Mouse (Mus musculus) CH12.LX (cell line): ENCODE measurements around the gene Sugp1. TPM values are rescaled to one million over a fixed set of nuclear protein-coding genes. Genes with fewer than 3 reads are reported as not detected.

ENCODE experiments used
- DNase-seq: peaks from one replicate; pipeline ENCODE4 v3.0.0-alpha.2; 2013; ENCODE audit errors: extremely low read depth
- H3K27ac ChIP-seq: 2 replicates; pipeline ENCODE4 v1.5.1; 2012; ENCODE audit warnings: low read depth, mild to moderate bottlenecking, control low read depth, moderate library complexity; ENCODE audit not compliant: insufficient read depth
- H3K27me3 ChIP-seq: replicated peaks from 2 replicates; pipeline ENCODE3; 2012; ENCODE audit warnings: inconsistent platforms
- H3K36me3 ChIP-seq, 2 experiments: replicated peaks in 1 of 2; 2 replicates each; pipeline versions ENCODE3 to v1.6.1; 2012; ENCODE audit warnings: inconsistent platforms in 1 of 2, low read length in 1 of 2, mild to moderate bottlenecking in 1 of 2, mixed read lengths in 1 of 2, moderate library complexity in 1 of 2; ENCODE audit not compliant: control insufficient read depth in 1 of 2, insufficient read depth in 1 of 2
- H3K4me1 ChIP-seq, 2 experiments: 2 replicates each; pipeline ENCODE4 v1.6.1; 2012; ENCODE audit warnings: inconsistent platforms in 1 of 2, moderate library complexity in 1 of 2; ENCODE audit not compliant: insufficient read depth in 2 of 2, control insufficient read depth in 1 of 2
- H3K4me2 ChIP-seq: 2 replicates; pipeline ENCODE4 v1.6.1; 2012; ENCODE audit warnings: low read depth, mild to moderate bottlenecking, control low read depth; ENCODE audit not compliant: poor library complexity, insufficient read depth, severe bottlenecking
- H3K4me3 ChIP-seq, 3 experiments: fragments of 150-350 bp in 1 of 3; sonication (generic) in 1 of 3; replicated peaks in 1 of 3; 2 replicates each; pipeline versions ENCODE3 to v1.5.1; 2011 to 2012; ENCODE audit warnings: low read depth in 2 of 3, low read length in 2 of 3, mild to moderate bottlenecking in 2 of 3, moderate library complexity in 2 of 3, control low read depth in 1 of 3, improper control_type of control experiment in 1 of 3, inconsistent platforms in 1 of 3, mixed read lengths in 1 of 3; ENCODE audit not compliant: poor library complexity in 1 of 3
- H3K79me2 ChIP-seq: replicated peaks from 2 replicates; pipeline ENCODE4 v1.6.1; 2012; ENCODE audit warnings: mild to moderate bottlenecking, moderate library complexity; ENCODE audit not compliant: control insufficient read depth, poor library complexity, insufficient read depth, severe bottlenecking; ENCODE audit errors: extremely low read depth
- H3K9ac ChIP-seq: 2 replicates; pipeline ENCODE4 v1.6.1; 2012; ENCODE audit warnings: low read depth, mild to moderate bottlenecking, control low read depth, moderate library complexity; ENCODE audit not compliant: insufficient read depth
- H3K9me3 ChIP-seq: replicated peaks from 2 replicates; pipeline ENCODE3; 2012; ENCODE audit warnings: low read length, inconsistent platforms, mixed read lengths
- CHD1 ChIP-seq: IDR thresholded peaks from 2 replicates; pipeline ENCODE4 v1.6.1; 2012; ENCODE audit warnings: low read depth, low read length, improper control_type of control experiment, inconsistent platforms
- E2F4 ChIP-seq: IDR thresholded peaks from 2 replicates; pipeline ENCODE4 v1.6.1; 2011; ENCODE audit warnings: low read depth, low read length, improper control_type of control experiment; ENCODE audit not compliant: insufficient replicate concordance
- ETS1 ChIP-seq: conservative IDR thresholded peaks from 2 replicates; pipeline ENCODE4 v1.6.1; 2012; ENCODE audit warnings: low read depth, mild to moderate bottlenecking, inconsistent platforms, low read length, improper control_type of control experiment, moderate library complexity
- GABPA ChIP-seq: IDR thresholded peaks from 2 replicates; pipeline ENCODE4 v1.6.1; 2012; ENCODE audit warnings: low read depth, low read length, improper control_type of control experiment, inconsistent platforms; ENCODE audit not compliant: insufficient replicate concordance
- IRF4 ChIP-seq: IDR thresholded peaks from 2 replicates; pipeline ENCODE4 v1.6.1; 2014; ENCODE audit warnings: low read depth, mild to moderate bottlenecking, inconsistent platforms, low read length, improper control_type of control experiment
- JUN ChIP-seq: IDR thresholded peaks from 2 replicates; pipeline ENCODE4 v1.6.1; 2011; ENCODE audit warnings: low read depth, mild to moderate bottlenecking, low read length, improper control_type of control experiment, moderate library complexity; ENCODE audit not compliant: insufficient read depth
- JUND ChIP-seq: conservative IDR thresholded peaks from 2 replicates; pipeline ENCODE4 v1.6.1; 2011; ENCODE audit warnings: low read depth, low read length, improper control_type of control experiment
- KAT2A ChIP-seq: IDR thresholded peaks from 2 replicates; pipeline ENCODE4 v1.6.1; 2012; ENCODE audit warnings: low read length, improper control_type of control experiment, inconsistent platforms; ENCODE audit not compliant: insufficient replicate concordance
- MAFK ChIP-seq: IDR thresholded peaks from 2 replicates; pipeline ENCODE4 v1.6.1; 2011; ENCODE audit warnings: low read length, improper control_type of control experiment; ENCODE audit not compliant: insufficient replicate concordance
- MAX ChIP-seq: IDR thresholded peaks from 2 replicates; pipeline ENCODE4 v1.6.1; 2011; ENCODE audit warnings: low read length, improper control_type of control experiment
- NRF1 ChIP-seq: IDR thresholded peaks from 2 replicates; pipeline ENCODE4 v1.6.1; 2014; ENCODE audit warnings: low read depth, mild to moderate bottlenecking, inconsistent platforms, low read length, improper control_type of control experiment, moderate library complexity
- RAD21 ChIP-seq: IDR thresholded peaks from 2 replicates; pipeline ENCODE4 v1.6.1; 2011; ENCODE audit warnings: low read depth, mild to moderate bottlenecking, low read length, improper control_type of control experiment, moderate library complexity
- RCOR1 ChIP-seq: conservative IDR thresholded peaks from 2 replicates; pipeline ENCODE4 v1.6.1; 2012; ENCODE audit warnings: low read depth, mild to moderate bottlenecking, inconsistent platforms, low read length, improper control_type of control experiment
- SMC3 ChIP-seq: IDR thresholded peaks from 2 replicates; pipeline ENCODE4 v1.6.1; 2011; ENCODE audit warnings: low read depth, low read length, improper control_type of control experiment
- USF1 ChIP-seq: IDR thresholded peaks from 2 replicates; pipeline ENCODE4 v1.6.1; 2014; ENCODE audit warnings: low read depth, mild to moderate bottlenecking, inconsistent platforms, low read length, improper control_type of control experiment
- ZMIZ1 ChIP-seq: IDR thresholded peaks from 2 replicates; pipeline ENCODE4 v1.6.1; 2012; ENCODE audit warnings: low read depth, mild to moderate bottlenecking, inconsistent platforms, low read length, improper control_type of control experiment
- ZNF384 ChIP-seq: IDR thresholded peaks from 2 replicates; pipeline ENCODE4 v1.6.1; 2012; ENCODE audit warnings: low read depth, low read length, improper control_type of control experiment, inconsistent platforms
- dilution Hi-C: fragments of 300-500 bp; cut with MboI; formaldehyde crosslinking; loops from 2 replicates; pipeline ENCODE4 v1.14.3; 2020; ENCODE audit warnings: low sequenced_read_pairs; ENCODE audit not compliant: extremely low pct_unique_long_range_greater_than_20kb, extremely low pct_ligation_motif_present
- in situ Hi-C: fragments of 300-500 bp; cut with MboI; formaldehyde crosslinking; loops from 3 replicates; pipeline ENCODE4 v1.14.3; 2019; ENCODE audit warnings: low sequenced_read_pairs, low pct_ligation_motif_present, low pct_unique_long_range_greater_than_20kb, mixed read lengths
- polyA plus RNA-seq: library from polyadenylated mRNA; unstranded; fragments of >175 nt; gene quantifications from 2 replicates; pipeline ENCODE4 v1.2.1, GENCODE M21; 2012; ENCODE audit warnings: low read depth; ENCODE audit not compliant: insufficient read length
- total RNA-seq, 2 experiments: library from RNA; depleted of rRNA; stranded (reverse); fragments of 300-350 nt in 1 of 2; fragments of >200 nt in 1 of 2; gene quantifications; 2 replicates each; pipeline ENCODE4 v1.2.3; 2012 to 2014

Gene Sugp1
- total and polyA plus RNA-seq, 3 experiments = 5.3 to 43.9 (median 21.8) TPM

DNA sequence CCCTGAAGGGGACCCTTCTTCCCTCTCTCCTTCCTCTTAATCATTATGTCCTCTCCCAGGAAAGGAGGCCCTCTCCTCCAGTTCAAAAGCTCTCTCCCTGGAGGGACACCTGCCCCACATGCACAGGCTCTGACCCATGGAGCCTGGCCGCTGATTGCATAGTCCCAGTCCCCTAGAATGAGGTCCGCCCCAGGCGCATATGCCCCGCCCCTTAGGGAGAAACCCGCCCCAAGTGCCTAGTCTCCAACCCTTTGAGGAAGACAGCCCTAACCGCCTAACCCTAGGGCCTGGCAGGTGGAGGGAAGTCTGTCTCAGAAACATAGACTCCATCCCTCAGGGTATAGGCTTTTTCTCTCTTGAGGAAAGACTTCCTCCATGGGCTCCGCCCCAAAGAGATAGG, 44.6 kb downstream of the Sugp1 start:
- H3K79me2 ChIP-seq = no peaks in the 10 kb centered on the region
- in situ Hi-C loops = no loop called here
- H3K27me3 ChIP-seq = no peaks in the 10 kb centered on the region

DNA sequence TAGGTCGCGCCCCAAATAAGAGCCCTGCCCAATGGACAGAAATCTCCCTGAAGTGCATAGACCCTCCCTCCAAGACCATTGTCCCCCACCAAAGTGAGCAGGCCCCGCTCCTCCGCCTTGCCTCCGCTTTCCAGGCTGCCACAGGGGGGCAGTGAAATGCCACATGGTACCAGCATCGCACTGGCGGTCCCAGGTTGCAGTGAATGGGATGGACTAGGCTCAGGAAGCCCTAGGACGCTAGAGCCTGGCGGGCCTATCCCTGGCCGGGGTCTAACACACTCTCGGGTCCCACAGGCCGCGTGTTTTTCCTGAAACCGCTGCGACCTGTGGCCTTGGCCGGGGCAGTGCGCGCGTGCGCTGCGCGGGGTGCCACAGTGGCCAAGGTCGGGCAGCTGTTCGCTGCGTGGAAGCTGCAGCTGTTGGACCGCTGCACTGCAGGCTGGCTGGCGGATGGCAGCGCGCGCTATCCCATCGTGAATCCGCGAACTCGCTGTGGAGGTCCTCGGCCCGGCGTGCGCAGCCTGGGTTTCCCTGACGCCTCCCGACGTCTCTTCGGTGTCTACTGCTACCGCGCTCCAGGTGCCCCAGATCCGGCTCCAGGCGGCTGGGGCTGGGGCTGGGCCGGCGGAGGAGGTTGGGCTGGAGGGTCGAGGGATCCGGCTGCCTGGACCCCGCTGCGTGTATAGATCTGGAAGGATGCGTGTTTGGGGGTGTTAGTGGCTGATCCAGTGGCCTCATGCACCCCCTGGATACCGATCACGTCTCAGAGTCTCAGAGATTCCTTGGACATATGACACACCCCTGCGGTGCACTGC, 45.4 kb downstream of the Sugp1 start:
- in situ Hi-C loops (no loop called here), dilution Hi-C loops (no loop called here)
- Histone ChIP-seq H3K9ac (no peak overlapping the region), H3K27me3 (no peaks in the 10 kb centered on the region), H3K4me1 (no peaks in the 10 kb centered on the region), H3K36me3 (peaks cover 0 to 16% of the 10 kb centered on the region in 2 experiments), H3K9me3 (peaks cover 5% of the 10 kb centered on the region), H3K79me2 (no peaks in the 10 kb centered on the region), H3K27ac (no peak overlapping the region), H3K4me3 (no peak overlapping the region), H3K4me2 (no peak overlapping the region)
- TF ChIP-seq RAD21 = peak; percentile 22
- TF ChIP-seq SMC3 = peak; percentile 15; the same call in 1 of the 2 replicates
- TF ChIP-seq USF1 = no peak
- DNase-seq = no peak

More for the DNA sequence above, 44.6 kb downstream of the Sugp1 start:
- Histone ChIP-seq H3K4me1 (no peaks in the 10 kb centered on the region), H3K4me3 (no peak overlapping the region), H3K36me3 (peaks cover 0 to 16% of the 10 kb centered on the region in 2 experiments), H3K4me2 (no peak overlapping the region), H3K9me3 (peaks cover 5% of the 10 kb centered on the region), H3K9ac (no peak overlapping the region), H3K27ac (no peak overlapping the region)
- TF ChIP-seq ZNF384 (no peak), KAT2A (no peak), E2F4 (no peak), IRF4 (no peak), ZMIZ1 (no peak), MAFK (no peak), JUN (no peak), NRF1 (no peak), RAD21 (no peak), MAX (no peak), RCOR1 (no peak), GABPA (no peak), JUND (no peak), CHD1 (no peak), ETS1 (no peak)
- no peak for DNase-seq
- dilution Hi-C loops = no loop called here
